Mouse (Mus musculus) ovary, adult 18-20 months (tissue): ENCODE results near the gene Hnf1a.
A peak's percentile ranks its signal among the peaks of the same experiment; 100 is the strongest.

Experiments
- DNase-seq: peaks from one replicate; pipeline ENCODE4 v3.0.0; 2022; ENCODE audit warnings: low spot score, mixed read lengths

Gene Hnf1a

DNA sequence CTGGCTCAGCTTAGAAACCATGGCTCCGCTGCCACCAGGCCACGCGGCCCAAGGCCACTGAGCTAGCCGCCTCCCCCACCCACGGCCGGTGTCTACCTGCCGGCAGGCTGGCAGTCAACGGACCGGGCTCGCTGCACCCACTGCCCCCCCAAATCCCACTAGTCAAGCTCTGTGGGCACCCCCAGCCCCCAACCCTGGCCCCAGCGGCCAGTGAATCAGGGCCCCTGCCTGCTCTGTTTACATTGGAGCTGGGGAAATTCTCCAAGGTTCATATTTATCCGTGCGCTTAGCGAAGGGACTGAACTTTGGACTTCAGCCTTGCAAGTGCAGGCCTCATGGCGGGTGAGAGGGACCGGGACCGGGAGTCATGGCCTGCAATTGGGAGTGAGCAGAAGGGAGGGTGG is at the start of gene Hnf1a:
Gene Hnf1a (minus strand): TSS at position 271 of the 404 bp plus-strand sequence.
- DNase-seq, result no peak

DNA sequence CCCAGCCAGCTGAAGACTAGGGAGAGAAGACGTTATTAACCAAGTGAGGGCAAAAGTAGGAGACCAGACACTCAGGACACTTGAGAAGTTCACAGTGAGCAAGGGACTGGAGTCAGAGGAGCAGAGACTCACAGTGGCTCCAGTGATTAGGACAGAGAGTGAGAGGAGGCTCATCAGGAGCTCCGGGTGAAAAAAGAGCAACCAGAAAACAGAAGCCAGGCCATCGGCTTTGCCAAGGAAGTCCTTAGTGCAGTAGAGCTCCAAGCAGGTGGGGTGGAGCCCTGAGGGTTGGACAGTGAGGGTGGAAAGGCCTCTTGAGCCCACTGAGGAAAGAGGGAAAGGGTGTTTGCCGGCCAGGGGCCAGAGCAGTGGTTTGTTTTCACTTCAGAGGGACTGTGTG is 47.9 kb upstream of the Hnf1a start:
- DNase-seq, result no peak

DNA sequence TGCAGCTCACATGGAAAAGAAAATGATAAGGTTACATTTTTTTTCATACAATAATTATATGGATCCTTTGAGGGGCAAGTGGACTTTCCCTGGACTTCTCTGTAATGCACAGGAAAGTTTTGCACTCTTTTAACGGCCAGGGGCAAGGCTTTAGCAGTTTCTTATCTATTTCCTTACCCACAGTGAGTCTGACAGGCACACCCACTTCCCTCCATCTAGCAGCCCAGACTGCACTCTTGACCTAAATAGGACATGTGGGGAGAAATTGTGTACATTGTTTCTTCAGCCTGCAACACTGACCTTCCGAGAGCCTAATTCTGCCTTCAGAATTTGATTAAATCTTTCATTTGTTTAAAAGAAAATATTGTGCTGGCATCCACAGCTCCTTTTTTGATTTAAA is 47.4 kb upstream of the Hnf1a start:
- no peak for DNase-seq

DNA sequence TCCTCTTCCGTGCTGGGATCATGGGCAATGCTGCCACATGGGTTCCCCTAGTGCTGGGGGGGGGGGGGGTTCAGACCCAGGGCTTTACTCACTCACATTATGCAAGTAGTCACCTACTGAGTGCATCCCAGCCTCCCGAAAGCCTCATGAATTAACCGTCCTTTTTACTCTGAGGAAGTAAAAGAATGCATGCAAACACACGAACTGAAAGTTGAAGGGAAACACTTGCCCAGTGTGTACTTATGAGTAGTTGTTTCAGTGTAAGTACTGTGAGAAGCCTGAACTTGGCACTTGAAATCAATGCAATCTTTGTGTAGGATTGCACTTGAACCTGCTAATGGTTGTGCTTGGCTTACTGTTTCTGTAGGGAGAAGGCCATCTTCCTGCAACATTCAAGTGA is 44.2 kb upstream of the Hnf1a start:
- DNase-seq, result no peak

DNA sequence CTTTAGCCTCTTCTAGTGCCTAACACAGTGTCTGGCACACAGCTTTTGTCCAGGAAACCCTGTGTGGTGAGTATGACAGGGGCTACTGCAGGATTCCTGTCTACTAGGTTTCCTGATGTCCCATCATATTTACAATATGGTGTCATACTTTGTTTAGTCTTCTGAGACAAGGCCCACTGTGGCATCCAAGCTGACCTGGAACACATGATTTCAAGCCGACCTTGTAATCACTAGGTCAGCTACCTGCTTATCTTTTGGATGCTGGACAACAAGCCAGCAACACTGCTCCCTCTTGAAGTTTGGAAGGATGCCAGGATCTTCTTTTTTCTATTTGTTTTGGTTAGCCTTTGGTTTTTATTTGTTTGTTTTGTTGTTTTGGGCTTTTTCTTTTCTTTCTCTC is 43.7 kb upstream of the Hnf1a start:
- DNase-seq, result peak; percentile 40

DNA sequence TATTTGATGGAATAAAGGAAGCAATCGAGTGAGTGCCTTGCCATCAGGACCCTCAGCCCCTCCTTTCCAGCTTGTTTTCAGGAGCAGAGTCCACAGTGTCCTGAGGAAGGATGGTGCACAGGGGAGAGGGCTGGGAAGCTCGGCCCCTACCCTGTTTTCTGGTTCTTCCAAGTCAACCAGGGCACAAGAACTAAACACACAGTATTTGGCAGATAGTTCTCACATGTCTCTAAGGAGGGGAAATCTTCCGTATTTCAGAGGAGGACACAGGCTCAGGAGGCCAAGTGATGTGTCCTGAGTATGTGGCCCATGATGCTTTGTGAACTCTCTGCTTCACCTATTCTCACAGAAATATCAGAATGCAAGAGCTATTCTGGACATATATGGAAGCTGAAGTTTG is 42.5 kb upstream of the Hnf1a start:
- no peak for DNase-seq

DNA sequence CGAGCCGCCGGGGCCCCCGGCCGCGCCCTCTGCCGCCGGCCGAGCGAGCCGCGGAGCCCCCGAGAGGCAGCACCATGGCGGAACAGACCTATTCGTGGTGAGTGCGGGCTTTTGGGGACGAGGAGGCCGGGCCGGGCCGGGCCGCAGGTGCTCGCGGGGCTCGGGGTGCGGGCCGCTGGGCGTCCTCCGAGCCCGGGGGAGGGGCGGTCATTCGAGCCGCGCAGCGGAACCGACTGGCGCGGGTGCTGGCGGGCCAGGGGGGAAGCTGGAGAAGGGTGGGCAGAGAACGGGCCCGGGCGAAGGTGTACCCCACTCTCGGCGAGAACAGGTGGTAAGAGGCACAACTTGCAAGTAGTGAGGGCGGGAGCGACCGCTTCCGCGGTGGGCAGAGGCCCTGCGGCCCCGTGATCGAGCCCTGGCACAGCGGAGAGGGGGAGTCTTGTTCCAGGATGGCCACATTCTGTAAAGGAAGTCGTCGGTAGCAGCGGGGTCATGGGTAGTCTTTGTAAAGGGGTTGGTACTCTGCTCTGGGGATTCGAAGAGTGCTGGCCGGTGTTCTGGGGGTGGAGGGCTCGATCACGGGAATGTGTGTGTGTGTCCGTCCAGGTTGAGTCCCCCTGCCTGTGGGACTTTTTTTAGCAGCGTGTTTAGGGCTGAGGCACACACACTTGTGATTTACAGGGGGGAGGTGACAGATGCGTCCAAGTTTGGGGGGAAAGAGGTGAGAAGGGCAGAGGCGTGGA is 40.8 kb upstream of the Hnf1a start:
- DNase-seq, result peak; percentile 25

DNA sequence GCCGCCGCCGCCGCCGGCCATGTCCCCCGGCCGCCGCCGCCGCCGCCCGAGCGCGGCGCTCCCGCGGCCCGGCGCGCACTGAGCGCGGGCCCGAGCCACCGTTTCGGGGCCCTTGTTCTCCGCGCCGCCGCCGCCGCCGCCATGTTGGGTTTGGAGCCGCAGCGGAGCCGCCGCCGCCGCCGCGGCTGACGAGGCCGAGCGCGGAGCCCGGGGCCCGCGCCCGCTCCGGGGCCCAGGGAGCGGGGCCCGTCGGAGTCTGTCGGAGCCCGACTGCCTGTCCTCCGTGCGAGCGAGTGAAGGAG is 40.3 kb upstream of the Hnf1a start:
- DNase-seq, result no peak

DNA sequence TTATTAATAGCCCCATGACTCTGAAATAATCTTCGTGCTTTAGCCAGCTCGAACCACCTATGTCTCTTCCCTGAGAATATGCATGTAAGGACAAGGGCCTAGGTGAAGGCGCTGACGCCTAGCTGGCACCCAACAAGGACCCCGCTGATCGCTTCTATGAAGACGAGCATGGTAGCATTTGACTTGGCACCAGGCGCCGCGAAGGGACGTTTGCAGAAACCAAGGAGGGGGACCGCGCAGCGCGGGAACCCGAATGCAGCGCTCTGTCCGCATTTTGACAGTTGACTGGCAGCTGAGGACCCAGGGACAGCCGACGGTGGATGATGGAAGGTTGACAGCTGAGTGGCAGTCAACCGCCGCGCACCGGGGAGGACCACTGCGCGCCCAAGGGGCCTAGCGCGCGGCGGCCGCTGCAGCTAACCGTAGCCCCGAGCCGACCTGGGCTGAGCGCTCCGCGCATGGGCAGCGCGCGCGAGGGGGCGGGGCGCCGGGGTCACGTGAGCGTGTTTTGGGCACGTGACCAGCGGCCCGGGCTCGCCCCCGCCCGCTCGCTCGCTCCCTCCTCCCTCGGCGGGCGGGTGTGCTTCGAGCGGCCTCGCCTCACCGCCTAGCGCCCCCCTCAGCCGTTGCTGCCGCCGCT is 39.8 kb upstream of the Hnf1a start, which contains the start of gene Sppl3:
Gene Sppl3 (plus strand): TSS at position 561 of the 640 bp plus-strand sequence.
- peak; percentile 86 for DNase-seq

DNA sequence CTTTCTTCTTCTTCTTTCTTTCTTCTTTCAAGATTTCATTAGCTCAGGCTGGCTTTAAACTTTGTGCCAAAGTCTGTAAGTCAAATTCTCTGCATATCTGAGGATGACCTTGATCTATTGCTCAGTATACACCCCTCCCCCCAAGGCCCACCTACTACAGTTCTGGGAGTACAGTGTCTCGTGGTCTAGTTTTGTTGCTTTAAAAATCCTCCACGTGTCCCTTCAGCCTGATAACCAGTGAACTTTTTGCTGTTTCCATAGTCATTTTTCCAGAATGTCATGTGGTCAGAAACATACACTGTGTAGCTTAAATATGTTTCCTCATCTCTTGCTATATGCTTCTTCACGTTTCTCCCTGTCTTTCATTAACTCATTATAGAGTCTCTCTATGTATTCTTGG is 39.1 kb upstream of the Hnf1a start:
- peak; percentile 35 for DNase-seq

DNA sequence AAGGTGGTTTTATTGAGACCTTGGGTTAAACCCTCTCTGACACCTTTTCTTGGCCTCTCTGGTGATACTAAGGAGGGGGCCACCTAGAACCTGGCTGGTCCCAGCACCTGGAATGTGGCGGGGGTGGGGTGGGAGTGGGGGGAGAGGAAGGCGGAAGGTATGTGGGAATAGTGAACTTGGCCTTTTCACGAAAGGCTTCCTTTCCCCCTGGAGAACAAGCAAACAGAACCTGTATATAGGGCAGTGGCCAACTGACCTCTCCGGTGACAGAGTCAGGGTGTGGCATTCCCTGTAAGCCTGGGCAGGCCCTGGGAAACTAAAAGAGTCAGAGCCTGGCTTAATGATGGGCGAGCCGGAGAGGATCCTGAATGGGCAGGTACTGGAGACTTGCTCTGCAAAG is 38.2 kb upstream of the Hnf1a start:
- no peak for DNase-seq

DNA sequence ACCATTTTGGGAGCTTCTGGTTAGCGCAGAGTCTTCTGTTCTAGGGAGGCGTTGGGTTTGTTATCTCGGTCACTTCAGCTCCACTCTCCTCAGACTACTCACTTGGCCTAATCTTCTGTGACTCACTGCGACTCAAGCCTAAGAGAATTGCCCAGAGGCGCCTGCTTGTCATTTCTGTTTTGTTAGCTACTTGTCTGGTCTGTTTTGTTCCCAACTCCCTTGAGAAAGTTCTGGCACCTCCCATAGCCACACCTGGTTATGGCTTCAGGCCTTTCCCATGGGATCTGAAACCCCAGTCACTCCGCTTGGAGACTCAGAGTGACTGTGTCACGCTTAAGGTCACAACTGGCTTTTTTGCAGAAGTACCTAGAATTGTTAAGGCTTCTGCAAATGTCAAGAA is 37.4 kb upstream of the Hnf1a start:
- no peak for DNase-seq

DNA sequence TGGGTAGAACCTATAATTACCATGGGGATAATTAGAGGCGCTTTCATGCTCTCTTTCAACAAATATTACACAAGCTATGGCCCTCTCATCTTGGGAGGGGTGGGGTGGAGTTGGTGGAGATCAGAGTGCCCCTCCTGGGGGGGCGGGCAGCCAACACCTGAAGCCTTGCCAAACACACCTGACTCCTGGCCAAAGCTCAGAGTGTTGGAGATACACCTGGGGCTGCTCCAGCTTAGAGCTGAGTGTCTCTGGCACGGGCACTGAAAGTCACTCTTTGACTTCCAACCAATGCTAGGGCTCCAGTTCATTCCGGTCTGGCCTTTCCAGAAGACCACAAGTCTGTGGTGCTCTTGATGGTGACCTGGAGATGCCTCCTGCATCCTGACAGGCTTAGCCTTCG is 36.9 kb upstream of the Hnf1a start:
- DNase-seq, result no peak

DNA sequence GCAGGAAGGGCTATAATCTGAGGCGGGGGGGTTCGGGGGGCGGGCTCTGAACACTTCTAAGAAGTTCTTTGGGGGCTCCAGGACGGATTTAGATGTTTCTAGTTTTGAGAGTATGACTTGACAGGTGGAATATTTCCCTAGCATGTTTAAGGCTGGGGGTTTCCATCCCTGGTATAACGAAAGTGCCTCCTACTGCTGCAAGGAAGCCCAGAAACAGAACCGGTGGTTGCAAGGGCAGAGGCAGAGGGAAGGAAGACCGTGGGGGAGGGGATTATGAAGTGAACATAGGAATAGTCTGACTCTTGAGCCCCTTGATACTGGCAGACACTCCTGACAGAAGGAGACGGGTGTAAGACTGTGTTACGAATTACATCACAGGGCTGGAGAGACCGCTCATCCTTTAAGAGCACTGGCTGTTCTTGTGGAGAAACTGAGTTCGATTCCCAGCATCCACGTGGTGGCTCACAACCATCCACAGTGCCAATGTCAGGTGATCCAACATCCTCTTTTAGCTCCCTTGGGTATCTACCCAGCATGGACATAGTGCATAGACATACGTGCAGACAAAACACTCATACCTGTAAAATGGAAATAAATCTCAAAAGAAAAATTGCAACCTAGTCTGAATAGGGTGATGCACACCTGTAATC is 32.5 kb upstream of the Hnf1a start:
- DNase-seq, result no peak

DNA sequence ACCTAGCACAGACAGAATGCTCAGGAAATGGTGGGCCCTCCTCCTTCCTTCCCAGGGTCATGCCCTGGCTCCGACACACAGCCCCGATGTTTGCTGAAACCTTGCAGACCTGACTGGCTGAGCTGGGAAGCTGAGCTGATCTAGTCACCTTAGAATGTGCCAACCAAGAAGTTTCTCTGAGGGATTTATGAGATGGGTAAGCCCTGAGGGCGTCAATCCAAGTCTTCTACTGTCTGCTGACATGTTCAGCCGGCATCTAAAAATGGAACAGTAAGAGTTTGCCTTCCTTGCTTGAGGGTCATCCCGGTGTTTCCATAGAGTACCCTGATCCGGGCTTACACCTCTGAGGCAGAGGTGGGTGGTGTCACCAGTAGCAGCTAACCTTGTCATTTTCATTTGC is 31.9 kb upstream of the Hnf1a start:
- no peak for DNase-seq

DNA sequence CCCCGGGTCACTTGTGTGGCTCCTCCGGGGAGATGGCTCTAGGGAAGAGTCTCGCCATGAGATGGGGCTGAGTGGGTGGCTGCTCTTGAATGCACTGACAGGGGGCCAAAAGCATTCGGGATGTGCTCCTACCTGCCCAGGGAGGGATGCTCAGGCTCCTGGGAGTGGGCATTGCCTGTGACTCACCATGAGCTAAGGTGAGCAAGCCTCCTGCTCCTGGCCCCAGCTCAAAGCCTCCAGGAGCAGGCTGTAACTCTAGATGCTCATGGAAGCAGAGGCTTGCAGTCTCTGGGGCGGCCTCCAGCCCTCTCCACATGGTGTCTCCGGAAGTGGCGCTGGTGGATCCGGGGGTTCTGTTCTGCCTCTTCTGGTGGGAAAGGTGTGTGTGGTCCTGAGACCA is 30.6 kb upstream of the Hnf1a start:
- no peak for DNase-seq

DNA sequence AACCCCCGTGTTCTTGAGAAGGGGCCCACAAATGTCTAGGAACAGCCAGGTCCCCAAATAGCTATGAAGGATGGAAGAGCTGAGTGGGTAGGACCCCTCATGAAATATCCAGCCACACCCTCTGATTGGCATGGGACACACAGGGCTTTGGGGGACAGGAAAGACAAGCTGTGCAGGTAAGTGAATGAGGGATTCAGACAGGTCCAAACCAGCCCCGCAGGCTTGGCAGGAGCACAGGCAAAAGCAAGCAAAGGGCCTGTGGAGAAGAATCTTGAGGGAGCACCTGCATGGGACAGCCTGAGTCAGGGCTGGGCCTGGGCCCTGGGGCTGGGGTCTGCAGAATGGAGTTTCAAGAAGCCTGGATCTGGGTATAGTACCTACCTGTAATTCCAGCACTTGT is 29.6 kb upstream of the Hnf1a start:
- DNase-seq, result no peak

DNA sequence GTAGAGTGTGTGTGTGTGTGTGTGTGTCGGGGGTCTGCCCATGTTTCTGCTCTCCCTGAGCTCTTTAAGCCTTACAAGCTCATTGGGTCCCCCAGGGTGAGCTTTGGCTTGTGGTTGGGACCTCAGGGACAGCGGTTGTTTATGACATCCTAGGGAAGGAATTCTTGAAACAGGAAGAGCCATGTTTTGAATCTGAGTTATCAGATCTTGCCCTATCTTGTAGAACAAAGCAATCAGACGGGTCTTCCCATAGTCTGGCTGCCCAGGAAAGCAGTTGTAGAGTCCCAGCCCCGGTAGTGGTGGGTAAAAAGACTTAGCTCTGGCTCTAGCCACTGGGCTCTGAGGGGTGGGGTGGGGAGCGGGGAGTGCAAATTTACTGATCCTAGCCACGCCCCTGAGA is 26.4 kb upstream of the Hnf1a start:
- DNase-seq, result no peak

DNA sequence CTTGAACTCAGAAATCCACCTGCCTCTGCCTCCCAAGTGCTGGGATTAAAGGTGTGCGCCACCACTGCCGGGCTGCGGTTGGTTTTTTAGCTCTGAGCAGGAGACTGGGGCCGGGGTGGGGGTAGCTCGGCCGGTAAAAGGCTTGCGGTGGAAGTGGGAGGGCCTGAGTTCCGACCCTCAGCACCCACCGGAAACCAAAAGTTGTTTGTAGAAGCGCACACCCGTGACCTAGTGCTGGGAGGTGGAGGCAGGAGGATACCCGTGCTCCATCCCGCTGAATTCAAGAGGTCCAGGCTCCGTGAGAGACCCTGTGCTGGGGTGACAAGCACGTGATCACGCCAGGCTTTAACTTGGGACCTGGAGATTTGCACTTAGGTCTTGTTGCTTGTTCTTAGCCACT is 25.6 kb upstream of the Hnf1a start:
- no peak for DNase-seq

DNA sequence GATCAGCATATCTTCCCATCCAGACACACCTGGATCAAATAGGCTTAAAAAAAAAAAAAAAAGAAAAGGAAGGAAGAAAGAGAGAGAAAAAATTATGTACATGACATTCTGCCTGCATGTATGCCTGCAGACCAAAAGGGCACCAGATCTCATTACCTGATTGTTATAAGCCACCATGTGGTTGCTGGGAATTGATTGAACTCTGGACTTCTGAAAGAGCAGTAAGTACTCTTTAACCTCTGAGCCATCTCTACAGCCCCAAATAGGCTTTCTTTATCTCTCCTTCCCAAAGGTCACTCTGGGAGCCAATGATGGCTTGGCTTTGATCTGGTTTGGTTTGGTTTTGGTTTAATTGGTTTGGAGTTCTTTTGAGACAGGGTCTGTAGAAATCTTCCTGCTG is 14.2 kb upstream of the Hnf1a start:
- DNase-seq, result no peak

DNA sequence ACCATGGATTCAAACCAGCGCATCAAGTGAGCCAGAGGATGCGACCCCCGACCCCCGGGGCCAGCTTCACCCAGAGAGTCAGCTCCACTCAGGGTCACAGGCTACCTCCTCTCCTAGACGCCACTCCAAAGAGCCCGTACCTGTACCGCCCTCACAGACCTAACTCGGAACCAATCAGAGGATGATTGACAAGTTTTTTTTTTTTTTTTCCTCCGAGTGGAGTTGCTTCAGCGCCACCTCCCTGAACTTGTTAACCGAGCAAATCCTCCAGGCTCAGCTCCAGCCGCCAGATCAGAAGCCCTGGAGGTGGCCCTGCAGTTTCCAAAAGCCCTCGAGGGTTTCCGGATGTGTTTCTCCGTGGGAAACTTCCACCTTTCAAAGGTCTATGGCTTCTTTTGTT is 11.1 kb upstream of the Hnf1a start:
- no peak for DNase-seq

DNA sequence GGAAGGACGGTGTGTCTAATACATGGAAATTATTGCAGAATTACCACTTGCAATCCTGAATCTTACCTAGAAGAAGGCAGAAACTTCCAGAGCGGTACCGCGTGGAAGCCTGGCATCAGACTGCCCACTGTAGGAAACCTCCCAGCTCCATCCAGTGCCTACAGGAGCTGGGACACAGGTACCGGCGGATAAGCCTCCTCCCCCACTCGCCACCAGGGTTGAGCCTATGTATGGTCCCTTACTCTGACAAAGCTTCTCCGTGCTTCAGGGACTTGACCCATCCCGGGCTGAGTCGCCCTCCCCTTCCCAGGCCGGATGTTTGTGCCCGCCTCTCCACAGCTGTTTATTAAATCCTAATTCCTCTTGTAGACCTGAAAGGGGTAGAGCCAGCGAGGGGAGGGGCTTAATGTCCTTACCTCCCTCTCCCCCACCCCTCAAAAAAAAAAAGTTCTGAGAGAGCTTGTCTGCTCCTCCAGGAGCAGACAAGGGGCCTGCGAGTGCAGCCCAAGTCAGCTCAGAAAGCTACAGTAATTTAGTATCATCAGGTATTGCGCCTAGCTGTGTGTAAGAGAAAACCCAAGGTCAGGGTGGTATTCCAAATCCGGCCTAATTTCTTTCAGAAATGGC is 9.3 kb upstream of the Hnf1a start:
- no peak for DNase-seq
